Mouse (Mus musculus) lung, embryonic 14.5 days (tissue): Measurements from ENCODE around the gene Cd300lg. TPM values are rescaled to one million over a fixed set of nuclear protein-coding genes. Genes with fewer than 3 reads are reported as not detected.

Experiments used
- ATAC-seq: fragments of 200-750 bp; cut with Nextera tagmentation; 2 replicates; pipeline ENCODE4 v1.8.0; 2017; ENCODE audit warnings: mild to moderate bottlenecking, moderate TSS enrichment, moderate library complexity; ENCODE audit not compliant: insufficient read depth
- DNase-seq: peaks from one replicate; pipeline ENCODE4 v3.0.0-alpha.2; 2015
- H3K27ac ChIP-seq: fragments of 300-500 bp; sonication (generic); 2 replicates; pipeline ENCODE4 v1.5.1; 2014; ENCODE audit warnings: low read depth, mild to moderate bottlenecking, moderate library complexity
- H3K27me3 ChIP-seq: fragments of 300-500 bp; sonication (generic); 2 replicates; pipeline ENCODE4 v1.6.1; 2014; ENCODE audit warnings: low read length, control low read depth; ENCODE audit not compliant: insufficient read depth
- H3K36me3 ChIP-seq: fragments of 300-500 bp; sonication (generic); 2 replicates; pipeline ENCODE4 v1.6.1; 2014; ENCODE audit warnings: control low read depth; ENCODE audit not compliant: insufficient read depth
- H3K4me1 ChIP-seq: fragments of 300-500 bp; sonication (generic); 2 replicates; pipeline ENCODE4 v1.6.1; 2014; ENCODE audit warnings: antibody characterized with exemption, control low read depth; ENCODE audit not compliant: insufficient read depth
- H3K4me2 ChIP-seq: fragments of 300-500 bp; sonication (generic); 2 replicates; pipeline ENCODE4 v1.6.1; 2014; ENCODE audit warnings: mild to moderate bottlenecking
- H3K4me3 ChIP-seq: fragments of 300-500 bp; sonication (generic); 2 replicates; pipeline ENCODE4 v1.5.1; 2014; ENCODE audit warnings: low read depth, low read length
- H3K9ac ChIP-seq: fragments of 300-500 bp; sonication (generic); 2 replicates; pipeline ENCODE4 v1.6.1; 2014
- H3K9me3 ChIP-seq: fragments of 300-500 bp; sonication (generic); 2 replicates; pipeline ENCODE4 v1.6.1; 2016; ENCODE audit warnings: low read depth, low read length, control low read depth
- CTCF ChIP-seq: IDR thresholded peaks from 2 replicates; pipeline ENCODE4 v1.5.1; 2016; ENCODE audit warnings: antibody characterized with exemption, low read depth
- WGBS: fragments of 180-500 bp; shearing (Covaris S2); extraction: QIAGEN DNeasy Blood & Tissue Kit; methylation state at CpG from one replicate; pipeline ENCODE4 v1.1.7; 2014; 5-methylcytosine and 5-hydroxymethylcytosine counted together
- polyA plus RNA-seq: library from polyadenylated mRNA; unstranded; fragments of >200 nt; fragmentation: Nextera tagmentation; extraction: Ambion mirVana; gene quantifications from 2 replicates; pipeline ENCODE4 v1.2.1, GENCODE M21; 2014

The Cd300lg gene
- polyA plus RNA-seq, 1 experiment from 2014 or later, result 0.17 TPM

DNA sequence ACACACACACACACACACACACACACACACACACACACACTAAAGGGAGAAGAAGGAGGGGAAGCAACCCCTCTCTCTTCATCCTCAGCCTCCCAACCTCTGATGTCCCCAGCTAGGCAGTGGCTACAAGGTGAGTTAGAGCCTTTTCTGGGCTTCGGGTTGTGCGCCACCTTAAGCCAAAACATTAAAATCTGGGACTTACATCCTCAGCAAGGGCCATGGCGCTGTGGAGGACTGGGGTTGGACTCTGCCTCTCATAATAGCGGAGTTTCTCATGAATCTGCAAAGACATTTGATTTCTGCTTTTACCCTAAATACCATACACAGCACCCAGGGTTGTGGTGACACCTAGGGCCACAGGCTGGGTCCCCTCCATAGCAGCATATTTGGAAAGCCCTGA lies 16.4 kb upstream of the Cd300lg start:
- Histone ChIP-seq H3K36me3 (no peaks in the 10 kb centered on the region), H3K9ac (no peak overlapping the region), H3K9me3 (no peaks in the 10 kb centered on the region), H3K27ac (no peak overlapping the region), H3K27me3 (no peaks in the 10 kb centered on the region), H3K4me1 (peaks cover 5% of the 10 kb centered on the region; the same call in 1 of the 2 replicates), H3K4me3 (no peak overlapping the region), H3K4me2 (no peak overlapping the region)
- ATAC-seq (no peak), DNase-seq (no peak)
- WGBS, result 84% methylated on average over 4 of the region's 4 CpGs
- TF ChIP-seq CTCF, result no peak

DNA sequence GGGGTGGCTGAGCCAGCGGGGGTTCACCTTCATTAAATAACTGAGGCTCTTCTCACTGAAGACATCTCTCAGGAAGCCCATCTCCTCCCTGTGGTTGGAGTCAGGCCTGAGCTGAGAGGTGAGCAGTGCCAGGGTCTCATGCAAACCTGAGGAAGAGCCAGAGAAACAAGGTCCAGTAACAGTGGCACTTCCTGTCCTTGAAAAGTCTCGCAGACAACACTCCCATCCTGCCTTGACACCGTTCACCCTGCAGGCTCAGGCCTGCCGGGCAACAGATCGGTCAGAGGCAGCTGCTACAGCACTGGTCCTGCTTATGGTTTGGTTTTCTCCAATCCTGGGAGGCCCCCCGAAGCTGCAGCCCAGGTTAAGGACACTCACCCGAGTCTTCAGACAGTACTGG lies 16.0 kb upstream of the Cd300lg start:
- no peak overlapping the region for H3K9ac ChIP-seq
- no peak overlapping the region for H3K27ac ChIP-seq
- no peaks in the 10 kb centered on the region for H3K9me3 ChIP-seq
- H3K4me1 ChIP-seq, result peaks cover 5% of the 10 kb centered on the region; the same call in 1 of the 2 replicates
- no peaks in the 10 kb centered on the region for H3K27me3 ChIP-seq
- H3K4me2 ChIP-seq, result no peak overlapping the region
- no peak overlapping the region for H3K4me3 ChIP-seq
- ATAC-seq, result no peak
- TF ChIP-seq CTCF, result no peak
- WGBS, result 46% methylated on average over 7 of the region's 7 CpGs
- H3K36me3 ChIP-seq, result no peaks in the 10 kb centered on the region
- DNase-seq, result no peak

DNA sequence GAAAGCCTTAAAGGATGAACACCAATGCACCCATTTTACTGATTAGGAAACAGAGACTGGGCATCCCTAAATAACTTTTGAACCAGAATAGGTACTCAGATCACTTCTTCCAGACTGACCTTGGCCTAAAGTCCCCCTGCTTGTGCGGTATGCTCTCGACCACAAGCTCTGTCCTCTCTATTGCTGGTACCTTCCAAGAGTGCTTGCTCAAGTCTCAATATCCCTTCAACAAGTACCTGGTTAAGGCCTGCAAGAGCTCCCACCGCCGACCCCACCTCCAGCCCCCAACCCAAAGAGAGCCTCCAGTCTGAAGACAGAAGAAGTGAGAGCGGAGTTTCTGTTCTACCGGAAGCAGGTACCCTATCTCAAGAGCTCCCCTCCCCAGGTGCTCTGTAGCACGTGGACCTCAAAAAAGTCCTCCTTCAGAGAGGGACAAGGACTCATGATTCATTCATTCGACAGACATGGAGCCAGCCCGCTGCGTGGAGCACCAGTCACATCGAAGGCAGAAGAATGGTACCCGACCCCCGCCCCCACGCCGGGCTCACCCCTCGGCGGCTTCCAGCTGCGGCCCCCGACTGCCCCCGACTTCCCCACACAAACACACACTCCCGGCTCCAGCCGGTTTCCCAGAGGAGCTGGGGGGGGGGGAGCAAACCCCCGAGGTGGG lies 15.2 kb upstream of the Cd300lg start:
- TF ChIP-seq CTCF, result no peak
- H3K27ac ChIP-seq, result peak overlapping the region; percentile 63; the same call in 1 of the 2 replicates
- DNase-seq (peak; percentile 21), ATAC-seq (no peak)
- peak overlapping the region; percentile 66 for H3K4me3 ChIP-seq
- no peaks in the 10 kb centered on the region for H3K36me3 ChIP-seq
- no peaks in the 10 kb centered on the region for H3K27me3 ChIP-seq
- H3K9ac ChIP-seq, result peak overlapping the region; percentile 62
- 3% methylated on average over 23 of the region's 23 CpGs for WGBS
- peaks cover 5% of the 10 kb centered on the region; the same call in 1 of the 2 replicates for H3K4me1 ChIP-seq
- H3K4me2 ChIP-seq, result peak overlapping the region; percentile 97
- no peaks in the 10 kb centered on the region for H3K9me3 ChIP-seq

DNA sequence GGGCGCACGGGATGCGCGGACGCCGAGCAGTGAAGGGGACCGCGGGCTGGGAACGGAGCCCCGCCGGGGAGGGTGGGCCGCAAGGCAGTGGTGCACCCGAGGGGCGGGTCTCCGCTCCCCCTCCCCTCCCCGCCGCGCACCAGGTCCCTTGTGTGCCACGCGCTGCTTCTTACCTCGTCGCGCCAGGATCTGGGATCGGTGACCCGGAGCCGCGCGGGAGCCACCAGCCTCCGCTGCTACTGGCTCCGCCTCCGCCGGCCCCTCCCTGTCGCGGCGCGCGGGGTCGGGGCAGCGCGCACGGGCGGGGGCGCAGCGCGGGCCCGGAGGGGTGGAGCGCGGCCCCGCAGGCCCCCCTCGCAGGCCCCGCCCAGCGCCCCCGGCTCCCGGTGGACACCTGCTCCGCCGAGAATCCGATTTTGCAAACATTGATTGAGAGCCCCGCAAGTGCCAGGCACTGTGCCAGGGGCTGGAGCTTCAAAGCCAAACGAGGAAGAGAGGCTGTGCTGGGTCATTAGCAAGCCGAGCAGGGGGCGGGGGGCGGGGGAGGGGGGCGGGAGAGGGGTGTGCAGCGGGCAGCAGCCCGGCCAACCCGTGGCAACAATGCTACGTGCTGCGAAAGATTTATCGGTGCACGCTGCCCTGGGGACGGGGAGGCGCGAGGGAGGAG lies 14.5 kb upstream of the Cd300lg start:
- Histone ChIP-seq H3K9ac (peak overlapping the region; percentile 62), H3K27me3 (no peaks in the 10 kb centered on the region), H3K4me1 (peaks cover 5% of the 10 kb centered on the region; the same call in 1 of the 2 replicates), H3K4me3 (peak overlapping the region; percentile 66), H3K36me3 (no peaks in the 10 kb centered on the region), H3K27ac (peak overlapping the region; percentile 63; the same call in 1 of the 2 replicates), H3K9me3 (no peaks in the 10 kb centered on the region), H3K4me2 (peak overlapping the region; percentile 97)
- DNase-seq (peak; percentile 91), ATAC-seq (peak; percentile 92)
- WGBS, result 1% methylated on average over 67 of the region's 73 CpGs
- no peak for TF ChIP-seq CTCF

DNA sequence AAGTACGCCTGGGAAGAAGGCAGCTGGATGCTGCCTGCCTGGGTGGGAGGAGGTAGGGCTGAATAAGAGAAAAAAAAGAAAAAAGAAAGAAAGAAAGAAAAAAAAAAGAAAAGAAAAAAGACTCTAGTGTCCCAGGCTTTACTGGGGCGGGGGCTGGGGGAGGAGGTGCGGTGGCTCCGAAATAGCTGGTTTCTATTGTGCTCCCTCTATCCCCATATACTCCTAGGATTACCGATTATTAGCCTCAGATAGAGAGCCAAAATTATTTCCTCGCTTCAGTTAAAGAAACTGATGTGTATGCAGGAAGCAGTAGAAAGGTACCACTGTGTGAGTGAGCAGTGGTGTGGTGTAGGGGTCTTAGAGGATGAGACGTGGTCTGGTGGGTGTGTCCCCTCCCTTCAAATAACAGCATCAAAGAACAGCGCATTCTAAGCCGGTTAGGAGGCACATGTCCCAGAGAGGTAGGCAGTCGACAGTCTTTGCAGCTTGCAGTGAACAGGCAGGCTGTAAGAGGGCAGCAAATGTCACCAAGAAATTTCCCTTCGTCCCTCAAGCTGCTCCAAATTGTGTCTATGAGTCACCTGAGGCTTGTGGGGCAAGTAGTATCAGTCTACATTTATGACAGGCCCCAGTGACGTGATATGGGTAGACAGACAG lies 13.8 kb upstream of the Cd300lg start:
- H3K9me3 ChIP-seq, result no peaks in the 10 kb centered on the region
- no peaks in the 10 kb centered on the region for H3K27me3 ChIP-seq
- peak overlapping the region; percentile 97 for H3K4me2 ChIP-seq
- H3K9ac ChIP-seq, result peak overlapping the region; percentile 62
- no peak for TF ChIP-seq CTCF
- H3K36me3 ChIP-seq, result no peaks in the 10 kb centered on the region
- WGBS, result 7% methylated on average over 12 of the region's 12 CpGs
- H3K4me1 ChIP-seq, result peaks cover 5% of the 10 kb centered on the region; the same call in 1 of the 2 replicates
- H3K27ac ChIP-seq, result no peak overlapping the region
- H3K4me3 ChIP-seq, result peak overlapping the region; percentile 66
- DNase-seq (peak; percentile 15), ATAC-seq (no peak)

DNA sequence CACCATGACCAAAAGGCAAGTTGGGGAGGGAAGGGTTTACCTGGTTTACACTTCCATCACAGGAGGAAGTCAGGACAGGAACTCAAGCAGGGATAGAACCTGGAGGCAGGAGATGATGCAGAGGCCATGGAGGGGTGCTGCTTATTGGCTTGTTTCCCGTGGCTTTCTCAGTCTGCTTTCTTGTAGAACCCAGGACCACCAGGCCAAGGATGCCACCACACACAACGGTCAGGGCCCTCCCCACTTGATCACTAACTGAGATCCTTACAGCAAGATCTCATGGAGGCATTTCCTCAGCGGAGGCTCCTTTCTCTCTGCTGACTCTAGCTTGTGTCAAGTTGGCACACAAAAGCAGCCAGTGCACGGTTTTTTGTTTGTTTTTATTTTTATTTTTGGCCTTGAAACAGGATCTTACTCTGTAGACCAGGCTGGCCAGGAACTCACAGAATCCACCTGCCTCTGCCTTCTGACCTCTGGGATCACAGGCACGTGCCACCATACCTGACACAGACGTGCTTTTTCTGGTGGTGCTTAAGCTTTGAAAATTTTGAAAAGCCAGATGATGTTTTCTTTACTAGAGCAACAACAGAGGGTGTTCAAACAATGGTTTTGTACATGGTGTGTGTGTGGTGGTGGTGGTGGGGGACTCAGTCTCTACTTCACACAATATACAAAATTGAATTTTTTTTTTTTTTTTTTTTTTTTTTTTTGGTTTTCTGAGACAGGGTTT lies 13.1 kb upstream of the Cd300lg start, which contains the start of gene Mpp3:
Mpp3 (minus strand) TSS at position 375 of the 730 bp plus-strand sequence.
- H3K4me2 ChIP-seq, result peak within 1 kb of the TSS; percentile 97
- no peak for TF ChIP-seq CTCF
- ATAC-seq (no peak), DNase-seq (no peak)
- peaks cover 5% of the 10 kb centered on the region; the same call in 1 of the 2 replicates for H3K4me1 ChIP-seq
- H3K27me3 ChIP-seq, result no peaks in the 10 kb centered on the region
- WGBS, result 58% methylated on average over 6 of the region's 6 CpGs
- H3K27ac ChIP-seq, result no peak within 1 kb of the TSS
- peak within 1 kb of the TSS; percentile 62 for H3K9ac ChIP-seq
- no peaks in the 10 kb centered on the region for H3K9me3 ChIP-seq
- H3K36me3 ChIP-seq, result no peaks in the 10 kb centered on the region
- peak within 1 kb of the TSS; percentile 66 for H3K4me3 ChIP-seq
